ENCODE assay signal across 8 mouse cellular contexts in the genomic region with DNA sequence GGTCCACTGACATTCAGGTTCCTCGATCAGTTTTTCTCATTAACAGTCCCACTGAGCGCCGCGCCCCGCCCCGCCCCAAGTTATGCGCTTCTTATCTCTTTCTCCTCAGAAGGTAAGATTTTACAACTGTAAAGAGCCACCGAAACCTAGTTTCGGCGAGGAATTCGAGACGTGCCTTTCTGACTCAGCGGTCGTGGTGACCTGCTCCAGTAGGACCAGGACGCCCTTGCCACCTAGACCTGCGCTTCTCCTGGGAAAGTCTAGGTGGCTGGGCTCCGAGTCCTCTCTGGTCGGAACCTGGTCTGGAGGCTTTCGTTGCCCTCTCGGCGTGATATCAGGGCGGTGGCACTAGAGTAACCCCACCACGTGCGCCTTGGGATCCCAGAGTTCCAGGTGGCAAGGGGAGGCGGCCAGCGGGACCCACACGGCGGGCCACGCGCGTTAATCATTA. TPM values are rescaled to one million over a fixed set of nuclear protein-coding genes. Genes with fewer than 3 reads are reported as not detected.
DNase-seq lines count a peak whose midpoint lies in the region; ATAC-seq and TF ChIP-seq lines count a peak whose summit lies in the region.

No protein-coding gene starts in this region.

- peaks cover 18% of the 10 kb centered on the region for H3K4me1 ChIP-seq in kidney, embryonic 14.5 days (ENCODE audit: control insufficient read depth, insufficient read depth, low read length)
- peaks cover 4% of the 10 kb centered on the region for H3K4me1 ChIP-seq in forebrain, postnatal 0 days (ENCODE audit: insufficient read depth)

- H3K9me3 ChIP-seq in kidney, embryonic 14.5 days (ENCODE audit: control insufficient read depth, low read length), result no peaks in the 10 kb centered on the region
- H3K9me3 ChIP-seq in forebrain, postnatal 0 days (ENCODE audit: low read length), result no peaks in the 10 kb centered on the region

- under 1% methylated on average over 31 of the region's 31 CpGs for WGBS in kidney, embryonic 14.5 days
- under 1% methylated on average over 31 of the region's 31 CpGs for WGBS in forebrain, postnatal 0 days

- no peak for DNase-seq in kidney, adult 18-20 months
- peak; percentile 39 for DNase-seq in MEL-GATA-1-ER (ENCODE audit: extremely low read depth, low read depth)
- DNase-seq in forebrain, postnatal 0 days, result no peak
- DNase-seq in right cerebral cortex, postnatal 4 days, result no peak
- DNase-seq in adrenal gland, postnatal 36 days, result no peak
- no peak for DNase-seq in gastrocnemius, postnatal 10 days

- H3K9ac ChIP-seq in kidney, embryonic 14.5 days (ENCODE audit: low read depth, low read length), result peak overlapping the region; percentile 87
- H3K9ac ChIP-seq in forebrain, postnatal 0 days, result peak overlapping the region; percentile 46

- no peaks in the 10 kb centered on the region for H3K27me3 ChIP-seq in kidney, embryonic 14.5 days (ENCODE audit: control insufficient read depth, insufficient read depth, low read length)
- peaks cover 44% of the 10 kb centered on the region for H3K27me3 ChIP-seq in forebrain, postnatal 0 days (ENCODE audit: insufficient read depth, low read length)

- peak overlapping the region; percentile 91 for H3K4me2 ChIP-seq in kidney, embryonic 14.5 days (replicated peaks; ENCODE audit: low read depth, low read length)
- peak overlapping the region; percentile 98 for H3K4me2 ChIP-seq in forebrain, postnatal 0 days (ENCODE audit: low read depth)

- no peaks in the 10 kb centered on the region for H3K36me3 ChIP-seq in kidney, embryonic 14.5 days (ENCODE audit: control insufficient read depth, insufficient read depth, low read length)
- no peaks in the 10 kb centered on the region for H3K36me3 ChIP-seq in forebrain, postnatal 0 days (ENCODE audit: insufficient read depth)

- no peak; the same call in 1 of the 2 replicates for ATAC-seq in kidney, embryonic 14.5 days (ENCODE audit: low FRiP score, low TSS enrichment)
- ATAC-seq in forebrain, postnatal 0 days, result no peak
- peak; percentile 4; the same call in 1 of the 2 replicates for ATAC-seq in megakaryocyte, adult 5-6 weeks (ENCODE audit: poor library complexity, severe bottlenecking)

- TF ChIP-seq CTCF in forebrain, postnatal 0 days (IDR thresholded peaks at IDR 0.05; ENCODE audit: low read depth), result no peak

- H3K4me3 ChIP-seq in kidney, embryonic 14.5 days (ENCODE audit: low read length), result peak overlapping the region; percentile 65
- peak overlapping the region; percentile 55 for H3K4me3 ChIP-seq in forebrain, postnatal 0 days (ENCODE audit: low read depth, low read length)

- peak overlapping the region; percentile 57; the same call in 1 of the 2 replicates for H3K27ac ChIP-seq in kidney, embryonic 14.5 days (ENCODE audit: low read depth, low read length)
- H3K27ac ChIP-seq in forebrain, postnatal 0 days (ENCODE audit: low read depth, low read length), result no peak overlapping the region

RNA-seq across cellular contexts. Expression of gene Plekhg3, which starts 2.3 kb away (rescaled TPM):
- 7.9 and 15.1 TPM in 2 replicates for polyA plus RNA-seq in kidney, embryonic 14.5 days (2014; fragmentation: Nextera tagmentation; extraction: Ambion mirVana)
- total RNA-seq in forebrain, postnatal 0 days (2014; rRNA removed), result 4.1 and 6.2 TPM in 2 replicates
- 0.53 and 1.1 TPM in 2 replicates for polyA plus RNA-seq in forebrain, postnatal 0 days (2015; fragmentation: Nextera tagmentation; extraction: Ambion mirVana)
- 40.4 and 44.3 TPM in 2 replicates for total RNA-seq in megakaryocyte, adult 5-6 weeks (2015)
- total RNA-seq in megakaryocyte, adult 5-6 weeks (2017), result 46.6 and 50.5 TPM in 2 replicates
- total RNA-seq in adrenal gland, postnatal 36 days (2021), result 10 to 100 TPM; 11.1 to 13.0 TPM
- total RNA-seq in gastrocnemius, postnatal 10 days (2021), result 10 to 100 TPM; 13.6 to 18.5 TPM
